Mouse (Mus musculus) frontal cortex, postnatal 10 days (tissue): Measurements from ENCODE around the gene Wnt7b.
A peak's percentile ranks its signal among the peaks of the same experiment; 100 is the strongest.

Experiments
- DNase-seq, 2 experiments: peaks; one replicate each; pipeline ENCODE4 v3.0.0; 2022; ENCODE audit warnings: low spot score in 2 of 2, mixed read lengths in 1 of 2

Gene Wnt7b

GRCm38 (mm10) chr15:85582356-85582910 lies at the start of gene Wnt7b:
Gene Wnt7b (minus strand): TSS chr15:85582473.
- DNase-seq, result no peak

- DNase-seq, result no peak
These were observed 49.3 kb upstream of the Wnt7b start for GRCm38 (mm10) chr15:85631591-85631990.

- DNase-seq, result no peak
These were observed 47.8 kb upstream of the Wnt7b start for GRCm38 (mm10) chr15:85629924-85630545.

GRCm38 (mm10) chr15:85625666-85626279 lies 43.5 kb upstream of the Wnt7b start:
- DNase-seq, result peak; percentile 62 to 68

- DNase-seq, result no peak
These were observed 39.9 kb upstream of the Wnt7b start for GRCm38 (mm10) chr15:85622213-85622612.

- no peak for DNase-seq
These were observed 33.3 kb upstream of the Wnt7b start for GRCm38 (mm10) chr15:85615537-85616100.

GRCm38 (mm10) chr15:85615075-85615474 lies 32.8 kb upstream of the Wnt7b start:
- DNase-seq, result no peak

- peak; percentile 76 to 82 for DNase-seq
These were observed 31.3 kb upstream of the Wnt7b start for GRCm38 (mm10) chr15:85613358-85614266.

- no peak for DNase-seq
These were observed 30.5 kb upstream of the Wnt7b start for GRCm38 (mm10) chr15:85612660-85613357.

GRCm38 (mm10) chr15:85611701-85612520 lies 29.6 kb upstream of the Wnt7b start:
- DNase-seq, result no peak

- peak; percentile 83 to 90 for DNase-seq
These were observed 28.4 kb upstream of the Wnt7b start for GRCm38 (mm10) chr15:85610618-85611218.

GRCm38 (mm10) chr15:85610120-85610519 lies 27.8 kb upstream of the Wnt7b start:
- no peak for DNase-seq

- DNase-seq, result no peak
These were observed 27.2 kb upstream of the Wnt7b start for GRCm38 (mm10) chr15:85609266-85610004.

GRCm38 (mm10) chr15:85605962-85606610 lies 23.8 kb upstream of the Wnt7b start:
- peak in 1 of 2 experiments; percentile 34 for DNase-seq

- DNase-seq, result no peak
These were observed 22.7 kb upstream of the Wnt7b start for GRCm38 (mm10) chr15:85604938-85605337.

GRCm38 (mm10) chr15:85604507-85604906 lies 22.2 kb upstream of the Wnt7b start:
- no peak for DNase-seq

- no peak for DNase-seq
These were observed 21.1 kb upstream of the Wnt7b start for GRCm38 (mm10) chr15:85603422-85603821.

- no peak for DNase-seq
These were observed 20.5 kb upstream of the Wnt7b start for GRCm38 (mm10) chr15:85602733-85603132.

GRCm38 (mm10) chr15:85602021-85602420 lies 19.7 kb upstream of the Wnt7b start:
- DNase-seq, result no peak
